Mouse (Mus musculus) left cerebral cortex, adult 18-20 months (tissue): ENCODE data around the gene Rbpjl. TPM values are rescaled to one million over a fixed set of nuclear protein-coding genes. Genes with fewer than 3 reads are reported as not detected.

Experiments
- microRNA-seq, 2 experiments: library from miRNA; unstranded; fragments of <30 nt; microRNA quantifications; one replicate each; pipeline ENCODE4 v1.2.0; 2021
- total RNA-seq, 2 experiments: library from RNA; stranded (reverse); gene quantifications; 2 replicates each; pipeline ENCODE4 v1.2.3; 2021

The Rbpjl gene
- total RNA-seq, 2 experiments from 2014 or later, result 0.33 to 0.56 TPM

Small RNA genes within 50 kb of the gene (microRNA-seq; reads per million reads assigned to microRNA genes)
- gene Mir7678, result 0 reads per million in 2 experiments

Other genes with a start within 250 kb of the Rbpjl start
- gene Kcns1, start 232.0 kb upstream of the Rbpjl start, total RNA-seq, result 10 to 100 TPM; 21.8 to 23.2 TPM
- not detected for gene Wfdc5, start 220.4 kb upstream of the Rbpjl start, total RNA-seq
- gene Wfdc12, start 212.5 kb upstream of the Rbpjl start, total RNA-seq, result not detected
- gene Wfdc15a, start 203.0 kb upstream of the Rbpjl start, total RNA-seq, result not detected
- not detected for gene Wfdc15b, start 181.5 kb upstream of the Rbpjl start, total RNA-seq
- gene Svs2, start 164.7 kb upstream of the Rbpjl start, total RNA-seq, result not detected
- gene Svs3b, start 146.5 kb upstream of the Rbpjl start, total RNA-seq, result not detected
- not detected for gene Svs4, start 124.7 kb upstream of the Rbpjl start, total RNA-seq
- not detected for gene Svs3a, start 113.9 kb upstream of the Rbpjl start, total RNA-seq
- gene Svs6, start 86.4 kb upstream of the Rbpjl start, total RNA-seq, result not detected
- not detected for gene Svs5, start 70.4 kb upstream of the Rbpjl start, total RNA-seq
- under 1 TPM in 1 of 2 experiments, not detected in 1; 0.82 TPM for gene Slpi, start 14.0 kb upstream of the Rbpjl start, total RNA-seq
- gene Matn4, start 2.0 kb downstream of the Rbpjl start, total RNA-seq, result 1 to 10 TPM; 8.4 to 8.5 TPM
- gene Sdc4, start 40.7 kb downstream of the Rbpjl start, total RNA-seq, result 10 to 100 TPM; 72.7 to 80.1 TPM
- gene Sys1, start 53.8 kb downstream of the Rbpjl start, total RNA-seq, result 10 to 100 TPM; 43.5 to 44.6 TPM
- 1 to 10 TPM; 2.0 to 6.4 TPM for gene Gm20458, start 57.8 kb downstream of the Rbpjl start, total RNA-seq
- not detected for gene Trp53tg5, start 70.6 kb downstream of the Rbpjl start, total RNA-seq
- 100 to 1,000 TPM; 108 to 126 TPM for gene Dbndd2, start 83.0 kb downstream of the Rbpjl start, total RNA-seq
- gene Pigt, start 94.4 kb downstream of the Rbpjl start, total RNA-seq, result 10 to 100 TPM; 83.0 to 89.2 TPM
- gene Wfdc2, start 159.3 kb downstream of the Rbpjl start, total RNA-seq, result under 1 TPM in 1 of 2 experiments, not detected in 1; 0.59 TPM
- gene Spint3, start 170.3 kb downstream of the Rbpjl start, total RNA-seq, result not detected
- not detected for gene Wfdc6a, start 182.3 kb downstream of the Rbpjl start, total RNA-seq
- not detected for gene Eppin, start 190.5 kb downstream of the Rbpjl start, total RNA-seq
- not detected for gene Wfdc6b, start 210.4 kb downstream of the Rbpjl start, total RNA-seq
- gene Wfdc8, start 210.5 kb downstream of the Rbpjl start, total RNA-seq, result not detected
- gene Wfdc16, start 235.7 kb downstream of the Rbpjl start, total RNA-seq, result not detected